Mouse (Mus musculus) G1E (cell line): ENCODE data around the gene Gm36210.

Source experiments
- CTCF ChIP-seq: IDR thresholded peaks from 2 replicates; pipeline ENCODE4 v1.5.1; 2012; ENCODE audit warnings: low read depth, low read length, inconsistent platforms, mixed read lengths
- GATA1 ChIP-seq: IDR thresholded peaks from 2 replicates; pipeline ENCODE4 v1.6.1; 2012; ENCODE audit warnings: borderline replicate concordance, low read length, inconsistent platforms, mixed read lengths
- GATA2 ChIP-seq: IDR thresholded peaks from 2 replicates; pipeline ENCODE4 v1.6.1; 2012; ENCODE audit warnings: low read depth, low read length, inconsistent platforms, borderline replicate concordance
- TAL1 ChIP-seq: conservative IDR thresholded peaks from 2 replicates; pipeline ENCODE4 v1.6.1; 2012; ENCODE audit warnings: low read depth, low read length, inconsistent platforms, mixed read lengths

- TF ChIP-seq CTCF: no peak
- no peak for TF ChIP-seq GATA2
- TF ChIP-seq TAL1: no peak
- no peak for TF ChIP-seq GATA1
These were observed 29.5 kb downstream of the Gm36210 start, which contains the start of gene Isoc2a for GRCm38 (mm10) chr7:4876753-4877221.
